Mouse (Mus musculus) layer of hippocampus, postnatal 10 days (tissue): ENCODE data around the gene Gm13279. TPM values are rescaled to one million over a fixed set of nuclear protein-coding genes. Genes with fewer than 3 reads are reported as not detected.
A peak's percentile ranks its signal among the peaks of the same experiment; 100 is the strongest.
"Not testable (repeated sequence)": the region's sequence is repeated elsewhere in the genome, so short reads cannot be mapped to it uniquely, and the experiment has no call there.

Experiments
- DNase-seq, 2 experiments: peaks; one replicate each; pipeline ENCODE4 v3.0.0; 2021; ENCODE audit warnings: low spot score in 2 of 2
- long read RNA-seq: library from polyadenylated mRNA; stranded (forward); transcript quantifications from one replicate; pipeline ENCODE4 v2.0.0, GENCODE M21; 2023
- total RNA-seq, 2 experiments: library from RNA; stranded (reverse); gene quantifications; 2 replicates each; pipeline ENCODE4 v1.2.3; 2021

Gene Gm13279
- total RNA-seq: not detected
- long read RNA-seq: 0 reads

DNA sequence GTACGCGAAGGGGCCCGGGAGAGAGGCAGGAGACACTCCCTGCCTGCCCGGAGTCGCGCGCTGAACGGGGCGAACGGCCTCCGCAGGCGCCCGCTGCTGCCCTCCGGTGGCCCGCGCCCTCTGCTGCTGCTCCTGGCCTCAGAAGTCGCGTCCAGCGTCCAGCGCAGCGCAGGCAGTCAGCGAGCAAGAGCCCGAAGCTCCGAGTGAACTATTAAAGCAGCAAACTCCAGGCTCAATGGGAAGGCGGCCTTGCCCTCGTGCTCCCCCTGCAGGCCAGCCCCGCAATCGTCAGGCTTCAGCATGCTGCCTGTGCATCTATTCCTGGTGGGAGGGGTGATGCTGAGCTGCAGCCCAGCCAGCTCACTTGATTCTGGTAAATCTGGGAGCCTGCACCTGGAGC is at the start of gene Gm13279:
Gene Gm13279, plus strand, starts transcription at position 301 of the 400 bp plus-strand sequence.
- DNase-seq: not testable (repeated sequence)

DNA sequence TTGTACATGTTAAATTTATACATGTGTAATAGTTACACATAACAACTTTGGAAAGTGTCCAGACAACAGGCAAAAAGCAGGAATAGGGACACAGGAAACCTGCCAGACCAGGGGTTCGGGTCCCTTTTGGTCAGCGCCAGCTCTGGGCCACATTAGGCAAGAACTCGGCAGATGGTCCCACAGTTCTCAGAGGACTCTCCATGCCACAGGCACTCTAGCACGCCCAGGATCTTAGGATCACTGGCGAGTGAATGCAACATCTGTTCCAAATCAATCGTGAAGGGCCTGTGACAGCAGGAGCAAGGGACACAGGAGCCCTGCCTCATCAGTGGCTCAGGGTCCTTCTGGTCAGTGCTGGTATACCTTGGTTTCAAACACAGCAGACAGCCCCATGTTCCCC is 47.3 kb upstream of the Gm13279 start:
- no peak for DNase-seq

- DNase-seq: peak; percentile 78 to 81
Measured at GRCm38 (mm10) chr4:88754818-88755340, 42.3 kb upstream of the Gm13279 start, which contains the start of gene Gm13271. Gene Gm13271, plus strand, starts transcription at chr4:88754868.

DNA sequence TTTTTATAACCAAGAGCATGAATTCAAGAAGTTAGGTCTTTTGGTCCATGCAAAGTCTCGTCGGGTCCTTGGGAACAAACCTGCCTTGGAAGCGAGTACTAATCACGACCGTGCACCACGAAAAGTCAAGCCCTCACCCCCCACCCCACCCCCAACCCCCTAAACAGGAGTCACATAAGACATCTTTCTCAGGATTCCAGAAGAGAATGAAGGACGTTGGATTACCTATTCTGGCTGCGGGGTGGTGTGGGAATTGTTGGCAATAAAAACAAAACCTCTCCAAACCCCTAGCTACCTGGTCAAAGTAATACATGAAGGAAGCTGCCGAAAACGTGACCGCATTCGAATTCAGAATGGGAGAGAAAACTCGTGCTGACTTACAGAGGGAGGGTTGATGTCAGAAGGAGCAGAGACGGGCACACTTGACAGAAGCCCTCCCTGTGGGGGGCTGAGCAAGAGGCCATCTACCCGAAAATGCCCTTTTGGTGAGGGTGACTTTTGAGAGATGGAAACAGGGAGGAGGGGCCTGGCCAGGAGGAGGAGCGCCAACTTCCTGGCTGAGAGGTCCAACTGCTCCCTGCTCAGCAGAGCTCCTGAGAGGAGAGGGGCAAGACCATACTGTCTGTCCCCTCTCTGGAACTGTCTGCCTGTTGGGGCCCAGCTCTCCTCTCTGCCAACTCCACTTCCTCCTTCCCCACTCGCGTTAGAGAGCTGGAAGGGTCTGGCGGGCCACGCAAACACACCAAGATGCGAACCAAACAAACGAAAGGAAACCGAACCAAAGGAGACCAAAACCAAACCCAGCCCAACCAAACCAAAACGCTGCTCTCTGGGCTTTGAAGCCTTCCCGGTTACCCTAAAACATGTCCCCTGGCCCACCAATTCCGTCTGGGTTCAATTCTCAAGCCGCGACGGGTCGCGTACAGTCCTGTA is 40.4 kb upstream of the Gm13279 start:
- peak in 1 of 2 experiments; percentile 17 for DNase-seq

GRCm38 (mm10) chr4:88757628-88758031 is 39.6 kb upstream of the Gm13279 start:
- peak; percentile 93 to 94 for DNase-seq

DNA sequence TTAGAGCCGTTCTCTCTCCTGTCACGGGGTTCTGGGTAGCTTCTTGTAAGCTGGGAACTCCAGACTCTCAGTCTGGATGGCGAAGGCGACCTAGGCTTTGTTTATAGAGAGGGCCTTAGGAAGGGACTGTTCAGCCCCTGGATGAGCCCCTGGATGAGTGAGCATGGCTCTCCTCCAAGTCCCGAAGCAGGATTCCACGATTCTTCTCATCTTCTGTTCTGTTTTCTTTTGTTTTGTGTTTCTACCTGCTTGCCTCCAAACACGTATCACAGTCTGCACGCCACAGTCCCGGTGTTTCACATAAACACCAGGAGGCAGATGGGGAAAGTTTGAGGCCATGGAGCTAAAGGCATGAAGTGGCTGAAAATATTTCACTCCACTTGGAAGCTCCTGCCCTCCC is 38.4 kb upstream of the Gm13279 start:
- DNase-seq: not testable (repeated sequence)

DNA sequence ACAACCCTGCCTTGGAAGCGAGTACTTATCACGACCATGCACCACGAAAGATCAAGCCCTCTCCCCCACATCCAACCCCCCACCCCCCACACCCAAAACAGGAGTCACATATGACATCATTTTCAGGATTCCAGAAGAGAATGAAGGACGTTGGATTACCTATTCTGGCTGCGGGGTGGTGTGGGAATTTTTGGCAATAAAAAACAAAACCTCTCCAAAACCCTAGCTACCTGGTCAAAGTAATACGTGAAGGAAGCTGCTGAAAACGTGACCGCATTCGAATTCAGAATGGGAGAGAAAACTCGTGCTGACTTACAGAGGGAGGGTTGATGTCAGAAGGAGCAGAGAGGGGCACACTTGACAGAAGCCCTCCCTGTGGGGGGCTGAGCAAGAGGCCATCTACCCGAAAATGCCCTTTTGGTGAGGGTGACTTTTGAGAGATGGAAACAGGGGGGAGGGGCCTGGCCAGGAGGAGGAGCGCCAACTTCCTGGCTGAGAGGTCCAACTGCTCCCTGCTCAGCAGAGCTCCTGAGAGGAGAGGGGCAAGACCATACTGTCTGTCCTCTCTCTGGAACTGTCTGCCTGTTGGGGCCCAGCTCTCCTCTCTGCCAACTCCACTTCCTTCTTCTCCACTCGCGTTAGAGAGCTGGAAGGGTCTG is 37.5 kb upstream of the Gm13279 start, which contains the start of gene Gm13283:
Gene Gm13283, plus strand, starts transcription at position 510 of the 659 bp plus-strand sequence.
- peak; percentile 17 to 33 for DNase-seq

DNA sequence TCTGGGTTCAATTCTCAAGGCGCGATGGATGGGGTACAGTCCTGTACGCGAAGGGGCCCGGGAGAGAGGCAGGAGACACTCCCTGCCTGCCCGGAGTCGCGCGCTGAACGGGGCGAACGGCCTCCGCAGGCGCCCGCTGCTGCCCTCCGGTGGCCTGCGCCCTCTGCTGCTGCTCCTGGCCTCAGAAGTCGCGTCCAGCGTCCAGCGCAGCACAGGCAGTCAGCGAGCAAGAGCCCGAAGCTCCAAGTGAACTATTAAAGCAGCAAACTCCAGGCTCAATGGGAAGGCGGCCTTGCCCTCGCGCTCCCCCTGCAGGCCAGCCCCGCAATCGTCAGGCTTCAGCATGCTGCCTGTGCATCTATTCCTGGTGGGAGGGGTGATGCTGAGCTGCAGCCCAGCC is 36.8 kb upstream of the Gm13279 start:
- peak; percentile 45 to 66 for DNase-seq

DNA sequence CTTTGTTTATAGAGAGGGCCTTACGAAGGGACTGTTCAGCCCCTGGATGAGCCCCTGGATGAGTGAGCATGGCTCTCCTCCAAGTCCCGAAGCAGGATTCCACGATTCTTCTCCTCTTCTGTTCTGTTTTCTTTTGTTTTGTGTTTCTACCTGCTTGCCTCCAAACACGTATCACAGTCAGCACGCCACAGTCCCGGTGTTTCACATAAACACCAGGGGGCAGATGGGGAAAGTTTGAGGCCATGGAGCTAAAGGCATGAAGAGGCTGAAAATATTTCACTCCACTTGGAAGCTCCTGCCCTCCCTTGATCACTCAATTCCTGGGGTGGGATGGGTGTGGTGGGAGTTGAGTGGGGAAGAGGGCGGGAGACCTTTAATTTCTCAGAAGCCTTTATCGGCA is 35.4 kb upstream of the Gm13279 start:
- peak; percentile 73 to 83 for DNase-seq

DNA sequence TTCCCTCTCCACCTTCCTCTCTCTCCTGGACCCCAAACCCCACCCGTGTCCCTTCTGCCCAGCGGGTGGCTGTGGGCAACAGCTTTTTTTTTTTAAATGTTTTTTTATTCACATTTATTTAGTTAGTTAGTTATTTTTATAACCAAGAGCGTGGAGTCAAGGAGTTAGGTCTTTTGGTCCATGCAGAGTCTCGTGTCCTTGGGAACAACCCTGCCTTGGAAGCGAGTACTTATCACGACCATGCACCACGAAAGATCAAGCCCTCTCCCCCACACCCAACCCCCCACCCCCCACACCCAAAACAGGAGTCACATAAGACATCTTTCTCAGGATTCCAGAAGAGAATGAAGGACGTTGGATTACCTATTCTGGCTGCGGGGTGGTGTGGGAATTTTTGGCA is 34.9 kb upstream of the Gm13279 start:
- DNase-seq: peak in 1 of 2 experiments; percentile 15

DNA sequence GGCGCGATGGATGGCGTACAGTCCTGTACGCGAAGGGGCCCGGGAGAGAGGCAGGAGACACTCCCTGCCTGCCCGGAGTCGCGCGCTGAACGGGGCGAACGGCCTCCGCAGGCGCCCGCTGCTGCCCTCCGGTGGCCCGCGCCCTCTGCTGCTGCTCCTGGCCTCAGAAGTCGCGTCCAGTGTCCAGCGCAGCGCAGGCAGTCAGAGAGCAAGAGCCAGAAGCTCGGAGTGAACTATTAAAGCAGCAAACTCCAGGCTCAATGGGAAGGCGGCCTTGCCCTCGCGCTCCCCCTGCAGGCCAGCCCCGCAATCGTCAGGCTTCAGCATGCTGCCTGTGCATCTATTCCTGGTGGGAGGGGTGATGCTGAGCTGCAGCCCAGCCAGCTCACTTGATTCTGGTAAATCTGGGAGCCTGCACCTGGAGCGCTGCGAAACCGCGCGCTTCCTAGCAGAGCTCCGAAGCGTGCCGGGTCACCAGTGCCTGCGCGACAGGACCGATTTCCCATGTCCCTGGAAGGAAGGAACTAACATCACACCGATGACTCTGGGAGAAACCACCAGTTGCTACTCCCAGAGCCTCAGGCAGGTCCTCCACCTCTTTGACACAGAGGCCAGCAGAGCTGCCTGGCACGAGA is 33.7 kb upstream of the Gm13279 start:
- DNase-seq: peak in 1 of 2 experiments; percentile 16

DNA sequence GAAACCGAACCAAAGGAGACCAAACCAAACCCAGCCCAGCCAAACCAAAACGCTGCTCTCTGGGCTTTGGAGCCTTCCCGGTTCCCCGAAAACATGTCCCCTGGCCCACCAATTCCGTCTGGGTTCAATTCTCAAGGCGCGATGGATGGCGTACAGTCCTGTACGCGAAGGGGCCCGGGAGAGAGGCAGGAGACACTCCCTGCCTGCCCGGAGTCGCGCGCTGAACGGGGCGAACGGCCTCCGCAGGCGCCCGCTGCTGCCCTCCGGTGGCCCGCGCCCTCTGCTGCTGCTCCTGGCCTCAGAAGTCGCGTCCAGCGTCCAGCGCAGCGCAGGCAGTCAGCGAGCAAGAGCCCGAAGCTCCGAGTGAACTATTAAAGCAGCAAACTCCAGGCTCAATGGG is 23.7 kb upstream of the Gm13279 start, which contains the start of gene Gm13290:
Gene Gm13290, plus strand, starts transcription at position 301 of the 400 bp plus-strand sequence.
- DNase-seq: not testable (repeated sequence)

DNA sequence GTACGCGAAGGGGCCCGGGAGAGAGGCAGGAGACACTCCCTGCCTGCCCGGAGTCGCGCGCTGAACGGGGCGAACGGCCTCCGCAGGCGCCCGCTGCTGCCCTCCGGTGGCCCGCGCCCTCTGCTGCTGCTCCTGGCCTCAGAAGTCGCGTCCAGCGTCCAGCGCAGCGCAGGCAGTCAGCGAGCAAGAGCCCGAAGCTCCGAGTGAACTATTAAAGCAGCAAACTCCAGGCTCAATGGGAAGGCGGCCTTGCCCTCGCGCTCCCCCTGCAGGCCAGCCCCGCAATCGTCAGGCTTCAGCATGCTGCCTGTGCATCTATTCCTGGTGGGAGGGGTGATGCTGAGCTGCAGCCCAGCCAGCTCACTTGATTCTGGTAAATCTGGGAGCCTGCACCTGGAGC is 20.6 kb upstream of the Gm13279 start, which contains the start of gene Gm13289:
Gene Gm13289, plus strand, starts transcription at position 301 of the 400 bp plus-strand sequence.
- not testable (repeated sequence) for DNase-seq

- not testable (repeated sequence) for DNase-seq
Measured at GRCm38 (mm10) chr4:88779550-88779949, 17.6 kb upstream of the Gm13279 start, which contains the start of gene Gm13272. Gene Gm13272, plus strand, starts transcription at chr4:88779850.

DNA sequence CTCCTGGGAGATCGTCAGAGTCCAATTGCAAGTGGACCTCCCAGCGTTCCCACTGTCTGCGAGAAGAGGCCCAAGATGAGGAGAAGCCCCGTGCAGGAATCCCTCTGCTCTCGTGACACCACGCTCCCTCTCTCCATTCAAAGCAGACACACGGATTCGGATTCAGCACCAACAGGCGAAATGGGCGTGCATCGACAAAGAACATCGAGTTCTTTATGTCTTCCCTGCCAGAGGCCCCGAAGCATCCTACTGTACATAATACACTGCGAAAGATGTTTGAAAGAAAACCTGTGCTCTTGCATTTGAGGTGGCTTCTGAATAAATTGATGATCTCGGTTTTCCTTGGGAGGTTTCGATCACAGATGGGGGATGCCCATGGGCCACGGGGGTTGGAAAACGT is 16.9 kb upstream of the Gm13279 start:
- DNase-seq: peak in 1 of 2 experiments; percentile 17

DNA sequence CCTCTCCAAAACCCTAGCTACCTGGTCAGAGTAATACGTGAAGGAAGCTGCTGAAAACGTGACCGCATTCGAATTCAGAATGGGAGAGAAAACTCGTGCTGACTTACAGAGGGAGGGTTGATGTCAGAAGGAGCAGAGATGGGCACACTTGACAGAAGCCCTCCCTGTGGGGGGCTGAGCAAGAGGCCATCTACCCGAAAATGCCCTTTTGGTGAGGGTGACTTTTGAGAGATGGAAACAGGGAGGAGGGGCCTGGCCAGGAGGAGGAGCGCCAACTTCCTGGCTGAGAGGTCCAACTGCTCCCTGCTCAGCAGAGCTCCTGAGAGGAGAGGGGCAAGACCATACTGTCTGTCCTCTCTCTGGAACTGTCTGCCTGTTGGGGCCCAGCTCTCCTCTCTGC is 15.4 kb upstream of the Gm13279 start, which contains the start of gene Ifnz:
Gene Ifnz, plus strand, starts transcription at position 301 of the 400 bp plus-strand sequence.
- not testable (repeated sequence) for DNase-seq

DNA sequence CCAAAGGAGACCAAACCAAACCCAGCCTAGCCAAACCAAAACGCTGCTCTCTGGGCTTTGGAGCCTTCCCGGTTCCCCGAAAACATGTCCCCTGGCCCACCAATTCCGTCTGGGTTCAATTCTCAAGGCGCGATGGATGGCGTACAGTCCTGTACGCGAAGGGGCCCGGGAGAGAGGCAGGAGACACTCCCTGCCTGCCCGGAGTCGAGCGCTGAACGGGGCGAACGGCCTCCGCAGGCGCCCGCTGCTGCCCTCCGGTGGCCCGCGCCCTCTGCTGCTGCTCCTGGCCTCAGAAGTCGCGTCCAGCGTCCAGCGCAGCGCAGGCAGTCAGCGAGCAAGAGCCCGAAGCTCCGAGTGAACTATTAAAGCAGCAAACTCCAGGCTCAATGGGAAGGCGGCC is 14.9 kb upstream of the Gm13279 start:
- DNase-seq: not testable (repeated sequence)

GRCm38 (mm10) chr4:88785409-88785808 is 11.8 kb upstream of the Gm13279 start, which contains the start of gene Gm13276:
Gene Gm13276, plus strand, starts transcription at chr4:88785709.
- not testable (repeated sequence) for DNase-seq

DNA sequence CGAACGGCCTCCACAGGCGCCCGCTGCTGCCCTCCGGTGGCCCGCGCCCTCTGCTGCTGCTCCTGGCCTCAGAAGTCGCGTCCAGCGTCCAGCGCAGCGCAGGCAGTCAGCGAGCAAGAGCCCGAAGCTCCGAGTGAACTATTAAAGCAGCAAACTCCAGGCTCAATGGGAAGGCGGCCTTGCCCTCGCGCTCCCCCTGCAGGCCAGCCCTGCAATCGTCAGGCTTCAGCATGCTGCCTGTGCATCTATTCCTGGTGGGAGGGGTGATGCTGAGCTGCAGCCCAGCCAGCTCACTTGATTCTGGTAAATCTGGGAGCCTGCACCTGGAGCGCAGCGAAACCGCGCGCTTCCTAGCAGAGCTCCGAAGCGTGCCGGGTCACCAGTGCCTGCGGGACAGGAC is 8.8 kb upstream of the Gm13279 start, which contains the start of gene Gm13277:
Gene Gm13277, plus strand, starts transcription at position 231 of the 400 bp plus-strand sequence.
- peak; percentile 48 to 68 for DNase-seq

GRCm38 (mm10) chr4:88791250-88791649 is 5.9 kb upstream of the Gm13279 start, which contains the start of gene Gm13278:
Gene Gm13278, plus strand, starts transcription at chr4:88791550.
- DNase-seq: not testable (repeated sequence)
